Mouse (Mus musculus) limb, embryonic 11.5 days (tissue): Measurements from ENCODE around the gene Crtc1. TPM values are rescaled to one million over a fixed set of nuclear protein-coding genes. Genes with fewer than 3 reads are reported as not detected.
A peak's percentile ranks its signal among the peaks of the same experiment; 100 is the strongest.

Experiments used
- ATAC-seq: fragments of 200-750 bp; cut with Nextera tagmentation; 2 replicates; pipeline ENCODE4 v1.8.0; 2017; ENCODE audit warnings: low read depth; ENCODE audit not compliant: insufficient number of reproducible peaks, low FRiP score, low TSS enrichment
- DNase-seq: peaks from one replicate; pipeline ENCODE4 v3.0.0-alpha.2; 2015; ENCODE audit warnings: low spot score
- H3K27ac ChIP-seq: fragments of 300-500 bp; sonication (generic); replicated peaks from 2 replicates; pipeline ENCODE4 v1.5.1; 2014; ENCODE audit warnings: low read depth, mild to moderate bottlenecking, low read length
- H3K27me3 ChIP-seq: fragments of 300-500 bp; sonication (generic); 2 replicates; pipeline ENCODE4 v1.6.1; 2014; ENCODE audit warnings: mild to moderate bottlenecking, low read length, mixed read lengths; ENCODE audit not compliant: control insufficient read depth, insufficient read depth
- H3K36me3 ChIP-seq: fragments of 300-500 bp; sonication (generic); 2 replicates; pipeline ENCODE4 v1.6.1; 2014; ENCODE audit warnings: mild to moderate bottlenecking, low read length, moderate library complexity, mixed read lengths; ENCODE audit not compliant: control insufficient read depth, insufficient read depth
- H3K4me1 ChIP-seq: fragments of 300-500 bp; sonication (generic); 2 replicates; pipeline ENCODE4 v1.6.1; 2014; ENCODE audit warnings: low read length, mixed read lengths; ENCODE audit not compliant: control insufficient read depth, insufficient read depth
- H3K4me2 ChIP-seq: fragments of 300-500 bp; sonication (generic); 2 replicates; pipeline ENCODE4 v1.6.1; 2014; ENCODE audit warnings: low read depth, mild to moderate bottlenecking, moderate library complexity; ENCODE audit not compliant: severe bottlenecking
- H3K4me3 ChIP-seq: fragments of 300-500 bp; sonication (generic); 2 replicates; pipeline ENCODE4 v1.5.1; 2014; ENCODE audit warnings: low read depth, low read length
- H3K9ac ChIP-seq: fragments of 300-500 bp; sonication (generic); 2 replicates; pipeline ENCODE4 v1.6.1; 2014; ENCODE audit warnings: mild to moderate bottlenecking, low read length
- H3K9me3 ChIP-seq: fragments of 300-500 bp; sonication (generic); 2 replicates; pipeline ENCODE4 v1.6.1; 2016; ENCODE audit warnings: low read length; ENCODE audit not compliant: control insufficient read depth
- WGBS: fragments of 180-500 bp; shearing (Covaris S2); extraction: QIAGEN DNeasy Blood & Tissue Kit; methylation state at CpG from one replicate; pipeline ENCODE4 v1.1.7; 2014; 5-methylcytosine and 5-hydroxymethylcytosine counted together
- polyA plus RNA-seq: library from polyadenylated mRNA; unstranded; fragments of >200 nt; fragmentation: Nextera tagmentation; extraction: Ambion mirVana; gene quantifications from 2 replicates; pipeline ENCODE4 v1.2.1, GENCODE M21; 2014

The Crtc1 gene
- polyA plus RNA-seq, 1 experiment from 2014 or later, result 16.6 TPM

DNA sequence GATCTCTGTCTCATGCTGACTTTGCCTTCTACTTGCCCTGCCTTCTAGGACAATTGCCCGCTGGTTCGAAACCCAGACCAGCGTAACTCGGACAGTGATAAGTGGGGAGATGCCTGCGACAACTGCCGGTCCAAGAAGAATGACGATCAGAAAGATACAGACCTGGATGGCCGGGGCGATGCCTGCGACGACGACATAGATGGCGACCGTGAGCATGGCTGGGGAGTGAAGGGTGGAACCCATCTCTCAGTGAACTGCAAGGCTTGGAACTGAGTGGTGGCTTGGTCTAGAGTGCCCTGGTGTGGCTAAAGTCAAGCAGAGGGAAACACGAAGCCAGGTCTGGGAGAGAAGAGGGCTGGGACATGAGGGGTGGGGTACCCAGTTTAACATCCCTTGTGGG, 62.3 kb downstream of the Crtc1 start:
- ATAC-seq (no peak), DNase-seq (peak; percentile 24)
- no peak overlapping the region for H3K9ac ChIP-seq
- no peaks in the 10 kb centered on the region for H3K36me3 ChIP-seq
- H3K27me3 ChIP-seq, result peaks cover 59% of the 10 kb centered on the region
- 12% methylated on average over 15 of the region's 15 CpGs for WGBS
- no peaks in the 10 kb centered on the region for H3K9me3 ChIP-seq
- H3K4me3 ChIP-seq, result no peak overlapping the region
- no peak overlapping the region for H3K27ac ChIP-seq
- no peak overlapping the region for H3K4me2 ChIP-seq
- peaks cover 30% of the 10 kb centered on the region for H3K4me1 ChIP-seq

DNA sequence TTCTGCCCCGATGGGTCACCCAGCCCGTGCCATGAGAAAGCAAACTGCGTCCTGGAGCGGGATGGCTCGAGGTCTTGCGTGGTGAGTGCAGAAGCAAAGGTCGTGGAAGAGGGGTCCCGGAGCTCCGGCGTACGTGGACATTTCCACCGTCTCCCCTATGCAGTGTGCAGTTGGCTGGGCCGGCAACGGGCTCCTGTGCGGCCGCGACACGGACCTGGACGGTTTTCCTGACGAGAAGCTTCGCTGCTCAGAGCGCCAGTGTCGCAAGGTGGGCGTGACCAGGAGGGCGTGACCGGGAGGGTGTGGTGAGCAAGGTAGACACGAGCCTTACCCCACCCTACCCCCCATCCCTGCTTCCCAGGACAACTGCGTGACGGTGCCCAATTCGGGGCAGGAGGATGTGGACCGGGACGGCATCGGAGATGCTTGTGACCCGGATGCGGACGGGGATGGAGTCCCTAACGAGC, 63.1 kb downstream of the Crtc1 start:
- H3K9ac ChIP-seq, result no peak overlapping the region
- H3K27ac ChIP-seq, result no peak overlapping the region
- 6% methylated on average over 37 of the region's 37 CpGs for WGBS
- H3K4me1 ChIP-seq, result peaks cover 30% of the 10 kb centered on the region
- H3K4me3 ChIP-seq, result peak overlapping the region; percentile 14; the same call in 1 of the 2 replicates
- ATAC-seq (no peak), DNase-seq (peak; percentile 43)
- no peaks in the 10 kb centered on the region for H3K9me3 ChIP-seq
- peaks cover 66% of the 10 kb centered on the region for H3K27me3 ChIP-seq
- H3K36me3 ChIP-seq, result no peaks in the 10 kb centered on the region
- H3K4me2 ChIP-seq, result peak overlapping the region; percentile 22

DNA sequence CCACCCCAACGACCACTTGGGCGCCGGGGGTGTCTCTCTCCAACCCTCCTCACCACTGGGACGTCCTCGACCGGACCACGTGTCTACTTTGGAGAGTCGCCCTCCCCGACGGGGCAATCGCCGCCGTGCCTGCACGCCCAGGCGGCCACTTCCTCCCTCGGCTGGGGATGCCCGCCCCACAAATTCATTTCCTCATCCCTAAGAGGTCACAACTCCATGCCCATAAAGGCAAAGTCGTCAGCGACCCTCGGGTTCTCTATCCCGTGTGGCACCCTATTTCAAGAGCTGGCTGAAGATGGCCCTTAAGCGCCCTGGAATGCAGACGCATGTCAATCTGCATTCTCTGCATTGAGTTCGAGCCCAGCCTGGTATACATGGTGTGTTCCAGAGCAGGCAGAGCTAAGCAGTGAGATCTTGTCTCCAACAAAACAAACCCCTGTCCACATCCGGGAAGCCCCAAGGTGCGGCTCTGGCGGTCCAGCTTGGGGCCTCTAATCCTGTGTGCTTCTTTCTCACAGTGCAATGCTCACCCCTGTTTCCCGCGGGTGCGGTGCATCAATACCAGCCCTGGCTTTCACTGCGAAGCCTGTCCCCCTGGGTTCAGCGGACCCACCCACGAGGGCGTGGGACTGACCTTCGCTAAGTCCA, 64.0 kb downstream of the Crtc1 start:
- 7% methylated on average over 35 of the region's 35 CpGs for WGBS
- DNase-seq (peak; percentile 39), ATAC-seq (no peak)
- H3K4me2 ChIP-seq, result peak overlapping the region; percentile 52; the same call in 1 of the 2 replicates
- H3K9ac ChIP-seq, result no peak overlapping the region; the same call in 1 of the 2 replicates
- H3K27ac ChIP-seq, result no peak overlapping the region
- peaks cover 30% of the 10 kb centered on the region for H3K4me1 ChIP-seq
- peak overlapping the region; percentile 31; the same call in 1 of the 2 replicates for H3K4me3 ChIP-seq
- peaks cover 66% of the 10 kb centered on the region for H3K27me3 ChIP-seq
- no peaks in the 10 kb centered on the region for H3K9me3 ChIP-seq
- no peaks in the 10 kb centered on the region for H3K36me3 ChIP-seq

DNA sequence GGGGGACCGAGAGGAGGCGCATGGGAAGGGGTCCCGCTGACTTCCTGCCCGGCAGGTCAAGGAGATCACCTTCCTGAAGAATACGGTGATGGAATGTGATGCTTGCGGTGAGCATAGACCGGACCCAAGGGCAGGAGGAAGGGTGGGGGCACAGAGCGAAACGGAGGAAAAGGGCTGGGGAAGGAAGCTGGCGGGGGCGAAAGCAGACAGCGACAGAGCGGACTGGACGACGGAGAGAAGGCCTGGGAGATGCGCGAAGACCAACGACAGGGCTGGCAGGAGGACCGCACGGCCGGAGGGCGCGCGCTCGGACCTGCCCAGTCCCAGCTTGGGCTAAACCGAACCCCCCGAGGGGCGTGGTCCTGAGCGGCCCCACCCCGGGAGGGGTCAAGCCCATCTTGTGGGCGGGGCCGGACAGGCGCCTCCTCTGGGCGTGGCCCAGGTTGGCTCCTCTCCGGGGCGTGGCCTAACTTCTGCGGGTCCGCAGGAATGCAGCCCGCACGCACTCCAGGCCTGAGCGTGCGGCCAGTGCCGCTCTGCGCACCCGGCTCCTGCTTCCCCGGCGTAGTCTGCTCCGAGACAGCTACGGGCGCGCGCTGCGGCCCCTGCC, 65.0 kb downstream of the Crtc1 start:
- H3K4me1 ChIP-seq, result peaks cover 30% of the 10 kb centered on the region
- peak overlapping the region; percentile 52 for H3K4me2 ChIP-seq
- H3K9ac ChIP-seq, result peak overlapping the region; percentile 13; the same call in 1 of the 2 replicates
- no peak overlapping the region for H3K27ac ChIP-seq
- H3K9me3 ChIP-seq, result no peaks in the 10 kb centered on the region
- H3K4me3 ChIP-seq, result peak overlapping the region; percentile 31
- H3K36me3 ChIP-seq, result no peaks in the 10 kb centered on the region
- under 1% methylated on average over 52 of the region's 53 CpGs for WGBS
- peak; percentile 48 for ATAC-seq
- peak; percentile 80 for DNase-seq
- peaks cover 66% of the 10 kb centered on the region for H3K27me3 ChIP-seq

DNA sequence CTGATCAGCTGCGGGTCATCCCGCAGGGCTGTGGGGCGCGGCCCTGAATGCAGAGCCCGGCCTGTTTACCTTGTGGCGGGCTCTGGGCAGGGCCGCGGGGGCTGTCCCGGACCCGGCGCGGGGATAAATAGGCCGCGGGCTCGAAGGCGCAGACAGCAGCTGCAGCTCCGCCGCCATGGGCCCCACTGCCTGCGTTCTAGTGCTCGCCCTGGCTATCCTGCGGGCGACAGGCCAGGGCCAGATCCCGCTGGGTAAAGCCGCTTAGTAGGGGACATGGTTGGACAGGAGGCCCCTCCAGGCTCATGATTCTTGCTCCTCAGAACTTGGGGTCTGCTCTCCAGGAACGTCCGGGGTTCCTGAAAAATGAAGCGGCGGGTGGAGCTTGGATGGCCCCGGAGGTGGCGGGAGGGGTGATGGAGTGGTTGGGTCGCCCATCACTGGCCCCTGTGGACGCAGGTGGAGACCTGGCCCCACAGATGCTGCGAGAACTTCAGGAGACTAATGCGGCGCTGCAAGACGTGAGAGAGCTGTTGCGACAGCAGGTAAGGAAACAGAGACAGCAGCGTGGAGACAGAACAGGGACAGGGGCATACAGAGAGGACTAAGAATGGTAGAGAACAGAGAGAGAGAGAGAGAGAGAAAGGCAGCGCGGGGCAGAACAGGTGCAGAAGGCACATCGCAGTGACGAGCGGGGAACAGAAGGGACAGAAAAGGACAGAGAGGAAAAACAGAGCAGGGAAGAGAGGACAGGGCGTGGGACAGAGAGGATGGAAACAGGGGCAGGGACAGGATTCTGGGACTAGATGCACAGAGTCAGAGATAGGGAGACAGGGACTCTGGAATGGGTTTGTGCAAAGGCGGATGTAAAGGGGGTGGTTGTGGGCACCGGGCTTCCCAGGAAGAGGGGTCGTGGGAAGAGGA, 65.7 kb downstream of the Crtc1 start, which contains the start of gene Comp:
Gene Comp, plus strand, starts transcription at position 162 of the 921 bp plus-strand sequence.
- Histone ChIP-seq H3K9ac (peak within 1 kb of the TSS; percentile 43), H3K27me3 (peaks cover 66% of the 10 kb centered on the region), H3K4me2 (peak within 1 kb of the TSS; percentile 52), H3K9me3 (no peaks in the 10 kb centered on the region), H3K36me3 (no peaks in the 10 kb centered on the region), H3K4me3 (peak within 1 kb of the TSS; percentile 31), H3K4me1 (peaks cover 30% of the 10 kb centered on the region), H3K27ac (no peak within 1 kb of the TSS)
- WGBS, result 2% methylated on average over 47 of the region's 47 CpGs
- 0 out of 2 replicates have a peak, but pooled peaks have one; percentile 2 for ATAC-seq
- DNase-seq, result peak; percentile 52

DNA sequence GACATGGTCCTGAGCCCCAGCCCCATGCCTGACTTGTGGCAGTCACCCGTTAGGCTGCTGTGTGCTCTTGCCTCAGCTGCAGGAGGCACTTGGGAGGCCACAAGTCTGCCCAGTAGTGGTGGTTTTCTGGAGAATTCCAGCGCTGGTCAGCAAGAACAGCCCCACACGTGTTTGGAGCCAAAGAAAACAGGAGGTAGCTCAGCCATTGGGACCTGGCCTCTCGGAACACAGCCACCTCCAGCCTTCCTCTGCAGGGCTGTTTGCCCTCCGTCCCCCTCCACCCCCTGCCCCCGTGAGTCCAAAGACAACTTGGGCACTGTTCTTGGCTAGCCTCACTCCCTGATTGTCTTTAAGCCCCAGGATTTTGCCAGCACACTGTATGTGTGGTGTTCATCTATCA, 67.4 kb downstream of the Crtc1 start:
- Histone ChIP-seq H3K9ac (no peak overlapping the region), H3K9me3 (no peaks in the 10 kb centered on the region), H3K27me3 (peaks cover 54% of the 10 kb centered on the region), H3K4me2 (no peak overlapping the region), H3K27ac (no peak overlapping the region), H3K36me3 (no peaks in the 10 kb centered on the region), H3K4me1 (peaks cover 30% of the 10 kb centered on the region), H3K4me3 (no peak overlapping the region)
- DNase-seq (peak; percentile 24), ATAC-seq (no peak)
- WGBS, result 47% methylated on average over 6 of the region's 6 CpGs

DNA sequence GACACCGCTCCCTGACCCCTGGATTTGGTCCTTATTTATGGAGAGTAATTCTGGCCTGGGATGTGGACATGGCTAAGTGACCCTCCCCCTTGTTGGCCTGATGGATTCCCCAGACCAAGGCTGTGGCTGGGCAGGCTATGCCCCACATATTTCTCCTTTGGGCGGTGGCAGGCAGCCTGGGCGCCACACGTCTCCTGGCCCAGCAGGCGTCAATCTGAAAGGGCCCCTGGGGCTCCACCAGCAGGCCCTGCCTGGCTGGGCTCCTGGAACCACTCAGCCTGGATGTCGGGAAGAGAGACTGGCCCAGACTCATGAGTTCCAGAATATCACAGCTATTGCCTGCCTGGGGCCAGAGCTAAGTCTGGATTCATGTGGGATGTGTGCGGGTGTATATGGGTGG, 68.9 kb downstream of the Crtc1 start:
- Histone ChIP-seq H3K27ac (no peak overlapping the region), H3K4me2 (no peak overlapping the region), H3K9ac (no peak overlapping the region), H3K27me3 (peaks cover 39% of the 10 kb centered on the region), H3K9me3 (no peaks in the 10 kb centered on the region), H3K4me3 (no peak overlapping the region), H3K4me1 (peaks cover 27% of the 10 kb centered on the region), H3K36me3 (no peaks in the 10 kb centered on the region)
- WGBS, result 63% methylated on average over 7 of the region's 7 CpGs
- DNase-seq, result no peak
- no peak for ATAC-seq

DNA sequence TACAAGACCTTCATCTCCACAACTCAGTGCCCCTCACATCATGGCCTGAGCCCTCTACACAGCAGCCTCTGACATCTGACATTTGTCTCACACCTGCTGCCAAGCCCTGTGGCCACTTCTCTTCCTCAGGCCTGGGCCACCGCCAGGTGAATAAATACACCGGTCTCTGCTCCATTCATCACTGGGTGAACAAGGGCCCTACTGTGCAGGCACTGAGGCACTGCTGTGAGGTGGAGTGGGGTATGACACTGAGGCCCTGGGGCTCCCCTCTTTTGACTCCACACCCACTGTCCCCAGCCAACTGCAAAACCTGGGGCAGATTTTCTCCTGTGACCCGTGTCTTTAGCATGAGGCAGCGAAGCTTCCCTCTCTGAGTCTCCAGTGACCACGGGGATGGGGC, 72.8 kb downstream of the Crtc1 start:
- Histone ChIP-seq H3K36me3 (no peaks in the 10 kb centered on the region), H3K4me1 (no peaks in the 10 kb centered on the region), H3K27ac (no peak overlapping the region), H3K4me3 (no peak overlapping the region), H3K27me3 (peaks cover 2% of the 10 kb centered on the region; the same call in 1 of the 2 replicates), H3K9me3 (no peaks in the 10 kb centered on the region), H3K4me2 (no peak overlapping the region), H3K9ac (no peak overlapping the region)
- ATAC-seq (no peak), DNase-seq (no peak)
- WGBS, result 66% methylated on average over 5 of the region's 5 CpGs
